Mouse (Mus musculus) Muller cell, postnatal 12 days (primary cell): ENCODE measurements around the gene Fam136a.
"Not testable (repeated sequence)": the region's sequence is repeated elsewhere in the genome, so short reads cannot be mapped to it uniquely, and the experiment has no call there.

Source experiments
- DNase-seq: peaks from one replicate; pipeline ENCODE4 v3.0.0-alpha.2; 2015; ENCODE audit errors: inconsistent ontology term

Fam136a gene

GRCm38 (mm10) chr6:86366853-86367249 lies 1.4 kb downstream of the Fam136a start:
- no peak for DNase-seq

GRCm38 (mm10) chr6:86368479-86368878 lies 3.0 kb downstream of the Fam136a start:
- DNase-seq, result no peak

- DNase-seq, result no peak
Observed at GRCm38 (mm10) chr6:86370093-86370713, 4.8 kb downstream of the Fam136a start.

- no peak for DNase-seq
Observed at GRCm38 (mm10) chr6:86370764-86371339, 5.4 kb downstream of the Fam136a start, which contains the start of gene Snrpg. TSS of gene Snrpg (plus strand) at chr6:86371304.

GRCm38 (mm10) chr6:86371340-86371911 lies 6.0 kb downstream of the Fam136a start:
- peak; percentile 95 for DNase-seq

- no peak for DNase-seq
Observed at GRCm38 (mm10) chr6:86371950-86372516, 6.6 kb downstream of the Fam136a start.

GRCm38 (mm10) chr6:86373556-86373955 lies 8.1 kb downstream of the Fam136a start:
- no peak for DNase-seq

- no peak for DNase-seq
Observed at GRCm38 (mm10) chr6:86378341-86378740, 12.9 kb downstream of the Fam136a start.

GRCm38 (mm10) chr6:86380112-86380511 lies 14.7 kb downstream of the Fam136a start:
- not testable (repeated sequence) for DNase-seq

GRCm38 (mm10) chr6:86382551-86382950 lies 17.1 kb downstream of the Fam136a start:
- DNase-seq, result no peak

GRCm38 (mm10) chr6:86383370-86383769 lies 17.9 kb downstream of the Fam136a start:
- no peak for DNase-seq

GRCm38 (mm10) chr6:86384692-86385091 lies 19.2 kb downstream of the Fam136a start:
- DNase-seq, result no peak

- no peak for DNase-seq
Observed at GRCm38 (mm10) chr6:86385362-86386104, 20.1 kb downstream of the Fam136a start.

GRCm38 (mm10) chr6:86387313-86387712 lies 21.9 kb downstream of the Fam136a start:
- DNase-seq, result no peak

GRCm38 (mm10) chr6:86388461-86388860 lies 23.0 kb downstream of the Fam136a start:
- no peak for DNase-seq

- DNase-seq, result no peak
Observed at GRCm38 (mm10) chr6:86391326-86391725, 25.9 kb downstream of the Fam136a start.

- no peak for DNase-seq
Observed at GRCm38 (mm10) chr6:86393187-86393586, 27.7 kb downstream of the Fam136a start.

GRCm38 (mm10) chr6:86394078-86394720 lies 28.8 kb downstream of the Fam136a start:
- no peak for DNase-seq

- no peak for DNase-seq
Observed at GRCm38 (mm10) chr6:86395021-86395420, 29.6 kb downstream of the Fam136a start.

- no peak for DNase-seq
Observed at GRCm38 (mm10) chr6:86395969-86396368, 30.5 kb downstream of the Fam136a start.

GRCm38 (mm10) chr6:86396581-86397256 lies 31.3 kb downstream of the Fam136a start, which contains the start of gene Pcyox1:
TSS of gene Pcyox1 (minus strand) at chr6:86397154.
- DNase-seq, result peak; percentile 93
